Mouse (Mus musculus): ENCODE measurements at regions not wholly inside any gene's neighbourhood (a gene's known extent, or its start where the extent isn't known, plus 50 kb on each side); places are given as distances from the start of the nearest gene placed in this dataset.

DNA sequence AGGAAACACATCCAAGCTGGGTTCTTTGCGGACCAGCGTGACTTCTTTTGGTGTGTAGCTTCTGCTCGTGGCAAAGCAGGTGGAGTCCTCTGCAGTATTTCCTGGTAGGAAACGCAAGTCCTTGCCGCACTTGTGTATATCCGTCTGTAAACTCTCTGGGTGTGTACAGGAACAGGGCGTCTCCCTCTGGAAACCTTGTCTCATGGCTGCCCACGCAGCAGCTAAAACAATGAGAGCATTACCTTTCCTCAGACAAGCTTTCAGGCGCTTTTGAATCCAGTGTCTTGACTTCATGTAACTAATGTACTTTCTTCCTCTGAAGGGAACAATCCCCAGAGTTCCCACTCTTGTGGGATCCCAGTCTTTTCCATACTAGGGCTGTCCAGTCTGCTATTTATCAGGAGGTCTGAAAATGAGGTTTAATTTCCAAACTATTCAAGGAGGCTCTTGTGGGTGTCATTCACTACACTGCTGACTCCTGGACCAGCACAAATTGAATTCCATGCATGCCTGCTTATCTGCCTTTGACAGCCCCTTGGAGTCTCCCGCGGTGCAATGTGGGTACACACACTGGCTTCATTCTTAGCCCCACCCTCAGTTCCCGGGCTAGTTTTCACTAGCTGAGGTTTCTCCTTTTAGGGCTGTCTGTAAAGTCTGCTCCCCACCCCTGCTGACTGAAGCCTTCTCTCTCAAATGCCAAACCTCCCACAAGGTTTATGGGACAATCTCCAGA lies 161.6 kb upstream of the Anxa10 start:
- peak overlapping the region; percentile 59 for H3K4me2 ChIP-seq
- no peaks in the 10 kb centered on the region for H3K27me3 ChIP-seq (replicated peaks)
- WGBS, result 32% methylated on average over 12 of the region's 12 CpGs
- peak overlapping the region; percentile 96 for H3K27ac ChIP-seq (replicated peaks)
- no peaks in the 10 kb centered on the region for H3K36me3 ChIP-seq
- no peaks in the 10 kb centered on the region for H3K9me3 ChIP-seq
- peak; percentile 72; the same call in 1 of the 2 replicates for ATAC-seq (ENCODE audit: extremely low read depth, insufficient number of reproducible peaks, low FRiP score, low TSS enrichment)
- peak overlapping the region; percentile 73 for H3K9ac ChIP-seq
- H3K4me1 ChIP-seq, result peaks cover 26% of the 10 kb centered on the region
- H3K4me3 ChIP-seq, result peak overlapping the region; percentile 32

DNA sequence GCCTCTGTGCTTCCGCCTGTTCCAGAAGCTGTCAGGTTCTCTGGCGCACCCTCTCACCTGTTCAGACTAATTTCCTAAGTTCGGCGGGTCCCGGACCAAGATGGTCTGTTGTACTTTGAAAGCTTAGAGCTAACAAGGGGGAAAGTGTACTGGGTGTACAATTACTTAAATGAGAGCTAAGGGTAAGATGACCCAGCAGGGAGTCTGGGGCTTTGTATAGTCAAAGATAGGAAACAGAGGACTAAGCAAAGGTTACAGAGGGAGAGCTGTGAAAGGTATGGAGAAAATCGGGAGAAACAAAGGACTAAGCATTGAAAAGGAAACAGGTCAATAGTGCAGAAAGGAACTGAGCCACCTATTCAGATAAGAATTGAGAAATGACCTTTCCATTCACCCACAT lies 127.6 kb upstream of the Anxa10 start:
- H3K4me1 ChIP-seq, result no peaks in the 10 kb centered on the region
- no peaks in the 10 kb centered on the region for H3K36me3 ChIP-seq
- no peaks in the 10 kb centered on the region for H3K9me3 ChIP-seq
- 81% methylated on average over 6 of the region's 6 CpGs for WGBS
- no peak for ATAC-seq (ENCODE audit: extremely low read depth, insufficient number of reproducible peaks, low FRiP score, low TSS enrichment)
- no peaks in the 10 kb centered on the region for H3K27me3 ChIP-seq (replicated peaks)
- H3K9ac ChIP-seq, result no peak overlapping the region
- no peak overlapping the region for H3K27ac ChIP-seq (replicated peaks)
- no peak overlapping the region for H3K4me2 ChIP-seq
- H3K4me3 ChIP-seq, result no peak overlapping the region
